Mouse (Mus musculus) stomach, embryonic 16.5 days (tissue): Measurements from ENCODE around the gene Plxnb1. TPM values are rescaled to one million over a fixed set of nuclear protein-coding genes. Genes with fewer than 3 reads are reported as not detected.

ENCODE experiments used
- ATAC-seq: fragments of 200-750 bp; cut with Nextera tagmentation; 2 replicates; pipeline ENCODE4 v1.8.0; 2017; ENCODE audit warnings: moderate number of reproducible peaks, moderate TSS enrichment; ENCODE audit not compliant: insufficient read depth, low FRiP score
- H3K27ac ChIP-seq: fragments of 300-500 bp; sonication (generic); 2 replicates; pipeline ENCODE4 v1.5.1; 2014; ENCODE audit warnings: low read length
- H3K27me3 ChIP-seq: fragments of 300-500 bp; sonication (generic); 2 replicates; pipeline ENCODE4 v1.6.1; 2014; ENCODE audit warnings: low read length, control low read depth, mixed read lengths; ENCODE audit not compliant: control insufficient read depth, insufficient read depth
- H3K36me3 ChIP-seq: fragments of 300-500 bp; sonication (generic); 2 replicates; pipeline ENCODE4 v1.6.1; 2014; ENCODE audit warnings: low read length; ENCODE audit not compliant: control insufficient read depth, insufficient read depth
- H3K4me1 ChIP-seq: fragments of 300-500 bp; sonication (generic); 2 replicates; pipeline ENCODE4 v1.6.1; 2014; ENCODE audit warnings: low read length, control low read depth, mixed read lengths; ENCODE audit not compliant: control insufficient read depth, insufficient read depth
- H3K4me2 ChIP-seq: fragments of 300-500 bp; sonication (generic); 2 replicates; pipeline ENCODE4 v1.6.1; 2014; ENCODE audit warnings: low read depth, low read length, mixed read lengths
- H3K4me3 ChIP-seq: fragments of 300-500 bp; sonication (generic); replicated peaks from 2 replicates; pipeline ENCODE4 v1.5.1; 2014; ENCODE audit warnings: mild to moderate bottlenecking, low read length
- H3K9ac ChIP-seq: fragments of 300-500 bp; sonication (generic); 2 replicates; pipeline ENCODE4 v1.6.1; 2014; ENCODE audit warnings: low read length
- H3K9me3 ChIP-seq: fragments of 300-500 bp; sonication (generic); replicated peaks from 2 replicates; pipeline ENCODE4 v1.6.1; 2016; ENCODE audit warnings: low read length, control low read depth; ENCODE audit not compliant: control insufficient read depth
- WGBS: fragments of 180-500 bp; shearing (Covaris S2); extraction: QIAGEN DNeasy Blood & Tissue Kit; methylation state at CpG from one replicate; pipeline ENCODE4 v1.1.7; 2014; 5-methylcytosine and 5-hydroxymethylcytosine counted together
- polyA plus RNA-seq: library from polyadenylated mRNA; unstranded; fragments of >200 nt; fragmentation: Nextera tagmentation; extraction: Ambion mirVana; gene quantifications from 2 replicates; pipeline ENCODE4 v1.2.1, GENCODE M21; 2015

Plxnb1 gene
- polyA plus RNA-seq, 1 experiment from 2014 or later = 15.4 TPM

- Histone ChIP-seq H3K4me3 (no peak overlapping the region), H3K36me3 (peaks cover 15% of the 10 kb centered on the region; the same call in 1 of the 2 replicates), H3K4me1 (no peaks in the 10 kb centered on the region), H3K9me3 (no peaks in the 10 kb centered on the region), H3K9ac (no peak overlapping the region), H3K27ac (no peak overlapping the region), H3K4me2 (no peak overlapping the region), H3K27me3 (no peaks in the 10 kb centered on the region)
- no peak for ATAC-seq
- WGBS = 86% methylated on average over 4 of the region's 4 CpGs
These were observed 22.9 kb downstream of the Plxnb1 start for GRCm38 (mm10) chr9:109118106-109118505.

GRCm38 (mm10) chr9:109119571-109119970, 24.4 kb downstream of the Plxnb1 start:
- Histone ChIP-seq H3K9ac (no peak overlapping the region), H3K27ac (peak overlapping the region; percentile 82), H3K4me3 (no peak overlapping the region), H3K36me3 (peaks cover 11% of the 10 kb centered on the region; the same call in 1 of the 2 replicates), H3K27me3 (no peaks in the 10 kb centered on the region), H3K4me1 (no peaks in the 10 kb centered on the region), H3K9me3 (no peaks in the 10 kb centered on the region), H3K4me2 (no peak overlapping the region)
- ATAC-seq = peak; percentile 72; the same call in 1 of the 2 replicates
- 76% methylated on average over 9 of the region's 9 CpGs for WGBS

GRCm38 (mm10) chr9:109120956-109121355, 25.8 kb downstream of the Plxnb1 start:
- ATAC-seq = no peak
- Histone ChIP-seq H3K9me3 (no peaks in the 10 kb centered on the region), H3K9ac (no peak overlapping the region), H3K27me3 (no peaks in the 10 kb centered on the region), H3K4me1 (no peaks in the 10 kb centered on the region), H3K36me3 (0 out of 2 replicates have a peak, but pooled peaks cover 4% of the 10 kb centered on the region), H3K4me2 (no peak overlapping the region), H3K4me3 (no peak overlapping the region), H3K27ac (no peak overlapping the region)
- 81% methylated on average over 6 of the region's 6 CpGs for WGBS

- no peaks in the 10 kb centered on the region for H3K27me3 ChIP-seq
- H3K9me3 ChIP-seq = no peaks in the 10 kb centered on the region
- H3K4me3 ChIP-seq = no peak overlapping the region
- H3K4me2 ChIP-seq = no peak overlapping the region
- WGBS = 39% methylated on average over 2 of the region's 2 CpGs
- 0 out of 2 replicates have a peak, but pooled peaks cover 4% of the 10 kb centered on the region for H3K36me3 ChIP-seq
- no peak overlapping the region for H3K27ac ChIP-seq
- no peak for ATAC-seq
- H3K9ac ChIP-seq = no peak overlapping the region
- H3K4me1 ChIP-seq = no peaks in the 10 kb centered on the region
These were observed 27.4 kb downstream of the Plxnb1 start for GRCm38 (mm10) chr9:109122553-109123085.

- 40% methylated on average over 6 of the region's 6 CpGs for WGBS
- no peak overlapping the region for H3K9ac ChIP-seq
These were observed 28.1 kb downstream of the Plxnb1 start for GRCm38 (mm10) chr9:109123266-109123665.

GRCm38 (mm10) chr9:109124164-109124563, 29.0 kb downstream of the Plxnb1 start:
- WGBS = 80% methylated on average over 3 of the region's 3 CpGs
- no peak overlapping the region for H3K4me2 ChIP-seq
- no peak for ATAC-seq
- no peaks in the 10 kb centered on the region for H3K4me1 ChIP-seq
- no peak overlapping the region for H3K9ac ChIP-seq
- H3K27ac ChIP-seq = no peak overlapping the region
- H3K36me3 ChIP-seq = no peaks in the 10 kb centered on the region
- no peaks in the 10 kb centered on the region for H3K27me3 ChIP-seq
- no peaks in the 10 kb centered on the region for H3K9me3 ChIP-seq
- no peak overlapping the region for H3K4me3 ChIP-seq

More at GRCm38 (mm10) chr9:109123266-109123665, 28.1 kb downstream of the Plxnb1 start:
- H3K4me2 ChIP-seq = no peak overlapping the region
- H3K27ac ChIP-seq = no peak overlapping the region
- no peak overlapping the region for H3K4me3 ChIP-seq
- H3K9me3 ChIP-seq = no peaks in the 10 kb centered on the region
- H3K4me1 ChIP-seq = no peaks in the 10 kb centered on the region
- no peak for ATAC-seq
- H3K36me3 ChIP-seq = no peaks in the 10 kb centered on the region
- H3K27me3 ChIP-seq = no peaks in the 10 kb centered on the region

- Histone ChIP-seq H3K27ac (no peak overlapping the region), H3K36me3 (no peaks in the 10 kb centered on the region), H3K27me3 (no peaks in the 10 kb centered on the region), H3K4me1 (no peaks in the 10 kb centered on the region), H3K4me3 (no peak overlapping the region), H3K9ac (no peak overlapping the region), H3K9me3 (no peaks in the 10 kb centered on the region), H3K4me2 (no peak overlapping the region)
- WGBS = 58% methylated on average over 2 of the region's 2 CpGs
- no peak for ATAC-seq
These were observed 29.9 kb downstream of the Plxnb1 start for GRCm38 (mm10) chr9:109125043-109125442.

- H3K36me3 ChIP-seq = no peaks in the 10 kb centered on the region
- WGBS = 55% methylated on average over 3 of the region's 3 CpGs
- ATAC-seq = no peak
- no peak overlapping the region for H3K27ac ChIP-seq
- no peaks in the 10 kb centered on the region for H3K4me1 ChIP-seq
- no peak overlapping the region for H3K4me3 ChIP-seq
- H3K4me2 ChIP-seq = no peak overlapping the region
- no peaks in the 10 kb centered on the region for H3K9me3 ChIP-seq
- H3K27me3 ChIP-seq = no peaks in the 10 kb centered on the region
- no peak overlapping the region for H3K9ac ChIP-seq
These were observed 30.3 kb downstream of the Plxnb1 start for GRCm38 (mm10) chr9:109125481-109125880.

- H3K27ac ChIP-seq = no peak overlapping the region
- no peaks in the 10 kb centered on the region for H3K4me1 ChIP-seq
- H3K27me3 ChIP-seq = no peaks in the 10 kb centered on the region
- H3K9ac ChIP-seq = no peak overlapping the region
- no peaks in the 10 kb centered on the region for H3K9me3 ChIP-seq
- H3K36me3 ChIP-seq = no peaks in the 10 kb centered on the region
- WGBS = 78% methylated on average over 4 of the region's 4 CpGs
- H3K4me2 ChIP-seq = no peak overlapping the region
- no peak overlapping the region for H3K4me3 ChIP-seq
- ATAC-seq = no peak
These were observed 31.9 kb downstream of the Plxnb1 start for GRCm38 (mm10) chr9:109127076-109127475.
